Mouse (Mus musculus) skeletal muscle tissue, postnatal 0 days (tissue): Measurements from ENCODE around the gene Slc30a3. TPM values are rescaled to one million over a fixed set of nuclear protein-coding genes. Genes with fewer than 3 reads are reported as not detected.

Experiments used
- polyA plus RNA-seq: library from polyadenylated mRNA; unstranded; fragments of >200 nt; fragmentation: Nextera tagmentation; extraction: Ambion mirVana; gene quantifications from 2 replicates; pipeline ENCODE4 v1.2.1, GENCODE M21; 2015

Slc30a3 gene
- 0.08 TPM in 1 of 2 replicates, not detected in the other for polyA plus RNA-seq

DNA sequence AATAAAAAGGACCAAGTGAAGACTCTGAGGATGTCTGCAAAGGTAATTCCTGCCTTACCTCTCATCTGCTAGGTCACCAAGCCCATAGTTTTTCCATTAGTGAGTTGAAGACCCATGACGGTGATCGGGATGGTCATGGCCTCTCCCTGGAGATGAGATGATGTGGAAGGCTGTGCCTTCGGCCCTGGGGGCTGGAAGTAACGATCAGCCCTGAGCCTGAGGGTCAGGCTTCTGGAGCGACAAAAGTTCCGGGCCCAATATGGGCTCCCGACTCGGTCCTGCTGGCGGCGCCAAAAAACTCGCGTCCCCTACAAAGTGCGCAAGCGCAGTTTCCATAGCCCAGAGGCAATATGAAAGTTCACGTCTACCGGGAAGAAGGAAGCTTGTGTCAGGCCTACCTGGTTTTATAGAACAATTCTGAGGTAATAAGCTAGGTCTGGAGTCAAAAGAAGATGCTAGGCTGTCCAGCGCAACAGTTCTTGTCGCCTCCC, at the start of gene Slc30a3:
Gene Slc30a3 (minus strand): TSS at position 238 of the 491 bp plus-strand sequence.

DNA sequence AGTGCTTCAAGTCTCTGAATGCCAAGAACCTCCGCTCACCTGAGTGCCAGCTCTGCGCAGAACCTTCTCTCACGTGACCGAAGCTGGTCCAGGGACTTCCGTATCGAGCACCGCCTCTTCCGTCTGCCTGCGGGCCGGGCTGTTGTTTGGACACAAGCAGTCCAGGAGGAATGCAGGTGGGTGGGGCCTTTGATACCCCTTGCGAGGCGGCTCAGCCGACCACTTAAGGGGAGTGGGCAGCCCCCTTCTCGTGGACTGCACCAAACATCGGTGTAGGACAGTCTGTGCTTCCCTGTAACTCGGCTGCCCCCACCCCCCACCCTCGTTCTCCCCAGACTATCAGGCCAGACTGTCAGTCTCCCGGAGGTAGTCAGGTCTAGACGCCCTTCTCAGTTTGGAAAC, 46.1 kb upstream of the Slc30a3 start, which contains the start of gene Mpv17:
Gene Mpv17 (minus strand): TSS at position 100 of the 402 bp plus-strand sequence.

DNA sequence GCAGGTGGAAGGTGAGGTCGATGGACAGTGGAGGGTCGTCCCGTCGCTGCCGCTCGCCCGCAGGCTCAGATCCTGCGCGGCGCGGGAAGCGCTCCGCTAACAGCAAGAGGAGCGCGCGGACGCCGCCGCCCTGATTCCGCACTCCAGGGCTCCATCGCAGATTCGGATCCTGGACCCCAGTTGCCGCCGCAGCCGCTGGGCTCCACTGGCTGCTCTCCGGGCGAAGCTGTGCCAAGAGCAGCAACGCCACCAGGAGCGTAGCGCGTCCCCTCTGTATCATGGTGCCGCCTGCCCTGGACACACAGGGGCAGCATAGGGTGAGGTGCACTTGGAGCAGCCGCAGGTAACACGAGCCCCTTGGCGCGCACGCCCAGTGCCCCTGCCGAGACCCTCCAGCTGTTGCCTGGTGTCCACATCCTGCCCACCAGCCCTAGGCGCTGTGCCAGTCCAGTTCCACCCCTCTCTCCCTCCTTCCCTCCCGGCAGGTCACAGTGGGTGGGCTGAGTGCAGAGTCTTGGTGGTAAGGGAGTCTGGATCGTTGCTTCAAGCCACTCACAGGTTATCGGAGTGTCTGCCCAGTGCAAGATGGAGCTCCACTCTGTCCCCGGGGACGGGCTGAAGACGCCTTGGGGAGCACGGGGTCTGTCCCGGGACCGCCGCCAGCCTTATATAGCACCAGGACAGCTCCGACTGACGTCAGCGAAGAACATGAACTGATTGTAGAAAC, 30.4 kb upstream of the Slc30a3 start, which contains the start of gene Ucn:
Gene Ucn (minus strand): TSS at position 589 of the 727 bp plus-strand sequence.

DNA sequence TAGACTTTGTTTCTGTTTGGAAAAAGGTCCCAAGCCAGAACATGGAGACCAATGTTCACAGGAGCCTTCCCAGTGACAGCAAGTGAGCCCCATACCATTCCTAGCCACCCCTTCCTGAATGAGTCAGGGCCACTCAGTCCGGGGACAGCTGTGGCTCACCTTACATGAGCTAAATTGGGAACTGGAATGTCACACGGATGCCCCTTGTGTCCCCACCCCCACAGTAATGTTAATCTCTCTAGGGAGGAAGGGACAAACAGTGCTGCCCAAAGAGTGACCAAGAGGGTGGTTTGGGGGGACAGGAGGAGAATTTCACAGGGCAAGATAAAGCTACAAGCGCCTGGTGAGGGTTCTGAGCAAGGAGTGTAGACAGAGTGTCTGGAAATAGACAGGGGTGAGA, 8.3 kb upstream of the Slc30a3 start, which contains the start of gene Trim54:
Gene Trim54 (plus strand): TSS at position 359 of the 400 bp plus-strand sequence.

DNA sequence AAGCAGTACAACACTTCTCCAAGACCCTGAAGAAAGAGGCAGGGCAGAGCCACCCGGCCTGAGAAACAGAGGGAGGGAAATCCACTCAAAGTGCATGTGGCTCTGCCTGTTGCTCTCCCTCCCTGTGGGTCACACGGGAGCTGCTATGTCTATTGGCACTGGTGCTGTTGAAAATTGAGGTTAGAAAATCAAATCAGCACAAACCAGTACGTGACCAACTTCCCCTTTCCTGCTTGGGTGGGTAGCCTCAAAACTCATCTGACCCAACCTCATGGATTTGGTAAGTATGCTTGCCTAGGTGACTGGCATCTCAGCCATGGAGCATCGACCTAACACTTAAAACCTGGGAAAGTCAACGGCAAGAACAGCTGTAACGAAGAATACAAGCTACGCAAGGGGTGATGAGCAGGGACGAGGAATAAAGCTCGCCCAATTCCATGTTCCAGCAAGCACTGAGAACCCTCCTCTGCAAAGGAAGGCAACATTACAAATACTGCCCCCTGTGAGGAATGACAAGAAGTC, 2.2 kb downstream of the Slc30a3 start, which contains the start of gene Dnajc5g:
Gene Dnajc5g (plus strand): TSS at position 472 of the 522 bp plus-strand sequence.

DNA sequence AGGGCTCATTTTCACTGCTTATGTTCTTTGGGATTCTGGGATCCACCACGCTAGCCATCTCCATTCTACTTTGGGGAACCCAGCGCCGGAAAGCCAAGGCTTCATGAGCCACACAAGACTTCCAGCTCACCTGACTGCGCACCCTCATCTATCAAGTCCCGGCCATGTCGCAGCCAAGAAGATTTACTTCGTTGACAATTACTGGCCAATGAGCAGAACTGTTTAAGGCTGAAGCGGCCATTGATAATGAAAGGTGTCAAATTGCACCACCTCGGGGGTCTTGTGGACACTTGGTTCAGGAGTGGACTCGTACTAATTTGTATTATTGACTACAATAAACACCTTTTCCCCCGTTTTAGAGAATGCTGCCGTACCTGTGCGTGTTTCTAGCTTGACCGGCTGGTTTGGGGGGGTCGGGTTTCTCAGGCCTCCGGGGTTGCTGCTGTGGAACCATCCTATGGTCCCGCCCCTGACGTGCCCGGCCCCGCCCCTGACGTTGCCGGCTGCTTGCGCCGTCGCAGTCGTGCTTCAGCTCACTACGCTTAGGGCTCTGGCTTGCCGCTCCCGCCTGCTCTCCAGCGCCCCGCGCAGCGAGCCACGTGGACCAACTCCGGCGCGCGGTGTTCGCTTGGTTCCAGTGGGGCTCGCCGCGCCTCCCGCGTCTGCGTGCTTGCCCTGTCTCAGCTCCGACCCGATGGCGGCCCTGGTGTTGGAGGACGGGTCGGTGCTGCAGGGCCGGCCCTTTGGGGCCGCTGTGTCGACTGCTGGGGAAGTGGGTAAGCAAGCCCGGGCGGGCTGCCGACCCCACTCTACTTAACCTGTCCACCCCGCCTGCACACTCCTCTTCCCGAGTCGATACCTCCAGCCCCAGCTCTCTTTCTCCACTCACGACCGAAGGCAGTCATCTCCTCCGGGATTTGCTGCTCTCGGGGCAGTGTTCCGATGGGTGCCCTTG, 53.5 kb downstream of the Slc30a3 start, which contains the start of gene Cad:
Gene Cad (plus strand): TSS at position 520 of the 955 bp plus-strand sequence.

DNA sequence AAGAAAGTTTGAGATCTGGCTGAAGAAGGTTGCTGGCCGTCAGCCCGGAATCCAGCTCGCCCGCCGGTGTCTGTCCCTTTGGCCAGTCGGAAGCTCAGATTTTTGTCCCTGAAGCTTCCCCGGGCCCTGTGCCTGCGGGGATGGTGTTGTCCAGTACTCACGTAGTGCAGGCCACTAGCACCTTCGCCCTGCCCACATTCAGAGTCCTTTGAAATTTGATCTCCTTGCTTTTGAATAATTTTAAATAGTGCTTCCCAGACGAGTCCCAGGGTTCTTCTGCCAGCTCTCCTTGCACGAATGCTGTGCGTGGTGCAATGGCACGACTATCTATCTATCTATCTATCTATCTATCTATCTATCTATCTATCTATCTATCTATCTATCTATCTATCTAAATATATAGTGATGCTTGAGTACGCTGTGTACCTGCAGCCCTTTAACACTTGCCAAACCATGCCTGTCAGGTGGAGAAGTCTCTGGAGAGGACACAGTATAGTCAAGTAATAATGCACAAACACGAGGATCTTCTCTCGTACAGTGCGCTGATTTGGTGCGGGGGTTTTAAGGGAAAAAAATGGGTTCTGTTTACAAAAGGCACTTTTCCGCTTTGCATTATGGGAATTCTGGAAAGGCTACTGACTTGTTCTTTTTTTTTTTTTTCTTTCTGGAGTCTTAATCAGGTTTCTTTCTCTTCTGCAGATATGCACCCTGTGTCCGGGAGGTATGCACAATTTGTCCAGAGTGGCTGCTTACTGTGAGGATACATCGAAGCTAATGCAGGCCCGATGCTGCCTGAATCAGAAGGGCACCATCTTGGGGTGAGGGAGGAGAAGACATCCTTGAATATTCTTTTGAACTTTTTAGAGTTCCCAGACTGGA, 59.0 kb downstream of the Slc30a3 start, which contains the start of gene Slc5a6:
Gene Slc5a6 (minus strand): TSS at position 162 of the 879 bp plus-strand sequence.

DNA sequence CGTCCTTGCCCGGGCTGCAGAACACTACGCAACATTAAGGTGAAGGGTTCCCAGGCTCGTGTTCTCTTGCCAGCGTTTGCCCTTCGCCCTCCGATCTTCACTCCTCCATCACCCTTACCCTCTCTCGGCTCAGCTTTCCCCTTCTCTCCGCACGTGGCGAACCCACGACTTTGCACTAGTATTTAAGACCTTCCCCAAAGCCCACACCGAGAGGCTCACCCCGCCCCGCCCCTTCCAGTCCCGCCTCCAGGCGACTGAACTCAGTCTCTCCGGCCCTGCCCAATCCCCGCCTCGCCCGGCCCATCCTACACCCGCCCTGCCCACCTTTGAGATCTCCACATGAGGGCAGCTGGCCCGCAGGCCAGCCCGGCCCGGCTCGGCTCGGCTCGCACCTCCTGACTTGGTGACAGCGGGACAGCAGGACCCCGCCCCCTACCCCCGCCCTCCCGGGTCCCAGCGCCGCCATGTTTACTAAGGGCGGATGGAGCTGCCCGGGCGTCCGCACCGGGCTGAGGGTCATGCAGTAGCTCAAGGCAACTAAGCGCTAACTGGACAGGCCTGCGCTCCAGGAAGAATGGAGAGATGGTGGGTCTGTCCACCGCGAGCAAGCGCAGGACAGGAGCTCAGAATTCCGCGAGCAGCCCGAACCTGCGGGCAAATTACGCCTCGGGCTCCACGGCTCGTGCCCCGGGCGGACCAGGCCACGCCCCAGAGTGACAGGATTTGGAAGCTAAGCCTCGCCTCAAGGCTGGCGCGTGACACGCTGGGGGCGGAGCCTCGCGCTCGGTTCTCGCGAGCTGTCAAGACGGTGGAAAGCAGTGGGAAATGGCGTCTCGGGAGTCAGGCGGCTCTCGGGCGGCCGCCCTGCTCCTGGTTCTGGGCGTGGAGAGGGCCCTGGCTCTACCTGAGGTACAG, 59.9 kb downstream of the Slc30a3 start, which contains the start of gene Atraid:
Gene Atraid (plus strand): TSS at position 465 of the 915 bp plus-strand sequence.

Other genes starting within 250 kb of the Slc30a3 start
- gene Tmem214, start 240.2 kb downstream of the Slc30a3 start, polyA plus RNA-seq: 46.0 and 49.8 TPM in 2 replicates
- 2.7 and 3.9 TPM in 2 replicates for gene Agbl5, start 219.5 kb downstream of the Slc30a3 start, polyA plus RNA-seq
- 291 and 336 TPM in 2 replicates for gene Ost4, start 200.4 kb downstream of the Slc30a3 start, polyA plus RNA-seq
- 59.3 and 67.0 TPM in 2 replicates for gene Emilin1, start 194.8 kb downstream of the Slc30a3 start, polyA plus RNA-seq
- 32.8 and 34.8 TPM in 2 replicates for gene Khk, start 186.8 kb downstream of the Slc30a3 start, polyA plus RNA-seq
- gene Cgref1, start 162.6 kb downstream of the Slc30a3 start, polyA plus RNA-seq: 18.3 and 20.6 TPM in 2 replicates
- 84.0 and 85.7 TPM in 2 replicates for gene Preb, start 147.9 kb downstream of the Slc30a3 start, polyA plus RNA-seq
- 0.07 TPM in 1 of 2 replicates, not detected in the other for gene Tcf23, start 139.6 kb downstream of the Slc30a3 start, polyA plus RNA-seq
- 262 and 282 TPM in 2 replicates for gene Atraid, start 59.9 kb downstream of the Slc30a3 start, polyA plus RNA-seq
- gene Slc5a6, start 59.3 kb downstream of the Slc30a3 start, polyA plus RNA-seq: 10.1 and 11.2 TPM in 2 replicates
- gene Cad, start 53.5 kb downstream of the Slc30a3 start, polyA plus RNA-seq: 6.1 and 6.4 TPM in 2 replicates
- gene Dnajc5g, start 2.0 kb downstream of the Slc30a3 start, polyA plus RNA-seq: not detected in 2 replicates
- gene Trim54, start 8.5 kb upstream of the Slc30a3 start, polyA plus RNA-seq: 210 and 232 TPM in 2 replicates
- gene Ucn, start 30.6 kb upstream of the Slc30a3 start, polyA plus RNA-seq: 1.1 TPM in 2 replicates
- 62.8 and 67.1 TPM in 2 replicates for gene Mpv17, start 46.0 kb upstream of the Slc30a3 start, polyA plus RNA-seq
- gene Gm29609, start 71.7 kb upstream of the Slc30a3 start, polyA plus RNA-seq: 0.51 and 0.68 TPM in 2 replicates
- 20.8 and 21.8 TPM in 2 replicates for gene Gtf3c2, start 71.9 kb upstream of the Slc30a3 start, polyA plus RNA-seq
- gene Snx17, start 85.0 kb upstream of the Slc30a3 start, polyA plus RNA-seq: 96.4 and 109 TPM in 2 replicates
- gene Eif2b4, start 85.2 kb upstream of the Slc30a3 start, polyA plus RNA-seq: 61.4 and 74.4 TPM in 2 replicates
- gene Zfp513, start 94.1 kb upstream of the Slc30a3 start, polyA plus RNA-seq: 3.6 and 6.5 TPM in 2 replicates
- gene Ppm1g, start 112.5 kb upstream of the Slc30a3 start, polyA plus RNA-seq: 37.5 and 45.6 TPM in 2 replicates
- gene Nrbp1, start 132.6 kb upstream of the Slc30a3 start, polyA plus RNA-seq: 95.9 and 102 TPM in 2 replicates
- gene Gm9970, start 133.0 kb upstream of the Slc30a3 start, polyA plus RNA-seq: 0.87 TPM in 2 replicates
- 0.74 and 1.2 TPM in 2 replicates for gene Krtcap3, start 143.5 kb upstream of the Slc30a3 start, polyA plus RNA-seq
- 10.1 and 11.2 TPM in 2 replicates for gene Ift172, start 182.9 kb upstream of the Slc30a3 start, polyA plus RNA-seq
- 14.3 and 18.7 TPM in 2 replicates for gene Fndc4, start 187.8 kb upstream of the Slc30a3 start, polyA plus RNA-seq
- gene Gckr, start 189.2 kb upstream of the Slc30a3 start, polyA plus RNA-seq: 0.19 and 0.22 TPM in 2 replicates